Mouse (Mus musculus): ENCODE measurements around the gene Yif1b. TPM values are rescaled to one million over a fixed set of nuclear protein-coding genes. Genes with fewer than 3 reads are reported as not detected.
"Not testable (repeated sequence)": the region's sequence is repeated elsewhere in the genome, so short reads cannot be mapped to it uniquely, and the experiment has no call there.

The Yif1b gene
- polyA plus RNA-seq, 1 experiment from 2014 or later: 85.8 TPM

DNA sequence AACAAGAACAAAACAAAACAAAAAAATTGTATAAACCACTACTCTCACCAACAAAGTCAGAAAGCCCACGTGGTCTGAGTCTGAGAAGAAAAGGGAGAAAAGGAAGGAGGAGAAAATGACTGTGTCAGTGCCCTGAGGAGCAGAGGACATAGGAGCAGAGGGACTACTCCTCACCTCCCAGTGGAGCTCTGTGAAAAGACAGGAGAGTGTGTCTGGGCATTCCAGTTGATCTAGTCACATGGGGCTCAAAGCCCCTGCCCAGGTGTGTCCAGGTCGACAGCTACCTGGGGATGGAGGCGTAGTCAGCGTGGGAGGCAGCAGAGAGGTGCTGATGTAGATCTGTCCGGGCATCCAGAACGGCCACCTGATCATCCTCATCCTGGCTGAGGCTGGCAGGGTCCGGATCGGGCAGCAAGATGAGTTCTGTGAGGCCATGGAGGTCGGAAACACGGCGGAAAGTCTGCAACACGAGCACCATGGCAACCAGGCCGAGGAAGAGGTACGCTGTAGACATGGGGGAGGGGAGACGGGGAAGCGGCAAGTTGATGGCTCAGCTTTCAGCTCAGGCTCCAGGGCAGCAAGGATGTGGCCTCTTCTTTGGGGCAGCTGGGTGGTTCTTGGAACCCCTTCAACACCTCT lies 13.3 kb upstream of the Yif1b start:
- Histone ChIP-seq H3K4me2 (no peak overlapping the region), H3K9ac (no peak overlapping the region), H3K4me1 (no peaks in the 10 kb centered on the region; the same call in 1 of the 2 replicates), H3K9me3 (no peaks in the 10 kb centered on the region), H3K27ac (no peak overlapping the region), H3K4me3 (replicated peaks) (no peak overlapping the region), H3K36me3 (no peaks in the 10 kb centered on the region), H3K27me3 (replicated peaks) (no peaks in the 10 kb centered on the region)
- WGBS: 12% methylated on average over 16 of the region's 16 CpGs
- no peak for ATAC-seq (ENCODE audit: insufficient read depth, low FRiP score, low read depth)

DNA sequence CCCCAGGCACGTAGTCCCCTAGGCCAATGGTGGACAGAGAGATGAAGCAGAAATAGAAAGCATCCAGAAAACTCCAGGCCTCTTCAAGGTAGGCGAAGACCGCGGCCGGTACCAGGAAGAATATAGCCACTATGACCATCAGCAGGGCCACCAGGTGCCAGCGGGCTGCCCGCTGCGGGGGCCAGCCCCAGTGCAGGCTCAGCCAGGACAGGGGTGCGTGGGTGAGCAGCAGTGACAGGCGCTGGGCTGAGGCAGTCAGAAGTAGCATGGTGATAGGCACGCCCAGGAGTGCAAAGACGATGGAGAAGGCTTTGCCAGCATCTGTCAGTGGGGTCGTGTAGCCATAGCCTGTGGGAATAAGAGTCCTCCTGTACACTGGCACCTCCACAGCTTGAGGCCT lies 12.6 kb upstream of the Yif1b start:
- no peaks in the 10 kb centered on the region; the same call in 1 of the 2 replicates for H3K4me1 ChIP-seq
- WGBS: 76% methylated on average over 13 of the region's 13 CpGs
- H3K9ac ChIP-seq: no peak overlapping the region
- no peak overlapping the region for H3K4me2 ChIP-seq
- H3K27me3 ChIP-seq (replicated peaks): no peaks in the 10 kb centered on the region
- H3K36me3 ChIP-seq: no peaks in the 10 kb centered on the region
- no peaks in the 10 kb centered on the region for H3K9me3 ChIP-seq
- no peak overlapping the region for H3K4me3 ChIP-seq (replicated peaks)
- no peak for ATAC-seq (ENCODE audit: insufficient read depth, low FRiP score, low read depth)
- no peak overlapping the region for H3K27ac ChIP-seq

DNA sequence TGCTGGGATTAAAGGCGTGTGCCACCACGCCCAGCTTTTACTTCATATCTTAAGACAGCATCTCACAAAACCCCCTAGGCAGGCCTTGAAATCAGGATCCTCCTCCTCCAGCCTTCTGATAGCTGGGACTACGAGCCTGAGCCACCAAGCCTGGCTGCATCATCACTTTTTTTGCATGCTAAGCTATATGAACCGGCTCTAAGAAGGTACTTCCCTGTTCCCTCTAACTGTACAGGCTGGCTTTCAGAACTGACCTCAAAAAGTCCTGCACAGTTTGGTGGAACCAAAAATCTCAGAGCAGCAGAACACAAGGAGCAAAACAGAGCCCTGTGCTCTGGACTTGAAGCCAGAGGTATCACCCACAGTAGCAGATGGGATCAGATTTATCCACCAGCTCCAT lies 9.9 kb upstream of the Yif1b start:
- Histone ChIP-seq H3K4me2 (no peak overlapping the region), H3K9me3 (no peaks in the 10 kb centered on the region), H3K36me3 (no peaks in the 10 kb centered on the region), H3K4me3 (replicated peaks) (no peak overlapping the region), H3K4me1 (peaks cover 5% of the 10 kb centered on the region; the same call in 1 of the 2 replicates), H3K9ac (no peak overlapping the region), H3K27me3 (replicated peaks) (peaks cover 10% of the 10 kb centered on the region; the same call in 1 of the 2 replicates), H3K27ac (no peak overlapping the region)
- WGBS: 68% methylated on average over 4 of the region's 4 CpGs
- no peak for ATAC-seq (ENCODE audit: insufficient read depth, low FRiP score, low read depth)

DNA sequence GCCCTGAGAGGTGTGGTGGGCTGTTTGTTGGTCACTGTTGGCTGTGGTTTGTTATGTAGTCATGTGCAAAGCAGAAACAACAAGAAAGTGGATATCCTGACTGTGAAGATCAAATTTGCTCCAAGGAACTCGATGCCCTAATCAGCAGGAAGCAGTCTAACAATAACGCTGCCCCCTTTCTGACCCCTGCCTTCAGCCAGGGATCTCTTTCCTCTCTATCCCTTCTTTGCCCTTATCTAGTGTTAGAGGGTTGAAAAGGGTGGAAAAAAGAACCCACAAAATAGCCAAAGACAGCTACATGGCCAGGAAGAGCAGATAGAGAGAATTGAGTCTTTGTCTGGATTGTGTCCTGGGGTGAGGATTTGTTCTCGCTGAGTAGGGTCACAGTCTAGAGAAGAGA lies 7.6 kb upstream of the Yif1b start:
- H3K4me3 ChIP-seq (replicated peaks): no peak overlapping the region
- peaks cover 5% of the 10 kb centered on the region; the same call in 1 of the 2 replicates for H3K4me1 ChIP-seq
- no peak overlapping the region for H3K4me2 ChIP-seq
- no peaks in the 10 kb centered on the region for H3K9me3 ChIP-seq
- 45% methylated on average over 3 of the region's 3 CpGs for WGBS
- H3K27ac ChIP-seq: no peak overlapping the region
- peaks cover 10% of the 10 kb centered on the region; the same call in 1 of the 2 replicates for H3K27me3 ChIP-seq (replicated peaks)
- no peak for ATAC-seq (ENCODE audit: insufficient read depth, low FRiP score, low read depth)
- no peak overlapping the region for H3K9ac ChIP-seq
- no peaks in the 10 kb centered on the region for H3K36me3 ChIP-seq

DNA sequence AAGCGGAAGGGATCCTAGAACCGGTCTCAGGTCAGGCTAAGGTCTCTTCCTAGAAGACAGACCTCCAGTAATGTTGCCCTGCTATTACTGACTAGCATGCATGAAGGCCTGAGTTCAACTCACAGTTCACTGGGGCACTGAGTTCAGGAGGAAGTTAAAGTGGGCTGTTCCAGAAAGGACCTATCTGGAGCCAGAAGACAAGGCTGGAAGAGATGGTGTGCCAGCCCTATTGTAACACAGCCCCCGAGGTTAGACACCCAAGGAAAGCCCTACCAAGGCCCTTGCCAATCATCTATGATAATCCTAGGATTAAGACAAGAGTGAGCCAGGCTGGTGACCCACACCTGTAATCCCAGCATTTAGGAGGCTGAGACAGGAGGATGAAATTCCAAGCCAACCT lies 6.6 kb upstream of the Yif1b start:
- H3K4me3 ChIP-seq (replicated peaks): peak overlapping the region; percentile 66
- no peak for ATAC-seq (ENCODE audit: insufficient read depth, low FRiP score, low read depth)
- peak overlapping the region; percentile 99 for H3K4me2 ChIP-seq
- H3K4me1 ChIP-seq: peaks cover 5% of the 10 kb centered on the region; the same call in 1 of the 2 replicates
- no peaks in the 10 kb centered on the region for H3K9me3 ChIP-seq
- H3K27me3 ChIP-seq (replicated peaks): peaks cover 10% of the 10 kb centered on the region; the same call in 1 of the 2 replicates
- no peak overlapping the region for H3K27ac ChIP-seq
- 60% methylated on average over 3 of the region's 3 CpGs for WGBS
- H3K9ac ChIP-seq: 0 out of 2 replicates have a peak overlapping the region, but pooled peaks have one; percentile 63
- no peaks in the 10 kb centered on the region for H3K36me3 ChIP-seq

DNA sequence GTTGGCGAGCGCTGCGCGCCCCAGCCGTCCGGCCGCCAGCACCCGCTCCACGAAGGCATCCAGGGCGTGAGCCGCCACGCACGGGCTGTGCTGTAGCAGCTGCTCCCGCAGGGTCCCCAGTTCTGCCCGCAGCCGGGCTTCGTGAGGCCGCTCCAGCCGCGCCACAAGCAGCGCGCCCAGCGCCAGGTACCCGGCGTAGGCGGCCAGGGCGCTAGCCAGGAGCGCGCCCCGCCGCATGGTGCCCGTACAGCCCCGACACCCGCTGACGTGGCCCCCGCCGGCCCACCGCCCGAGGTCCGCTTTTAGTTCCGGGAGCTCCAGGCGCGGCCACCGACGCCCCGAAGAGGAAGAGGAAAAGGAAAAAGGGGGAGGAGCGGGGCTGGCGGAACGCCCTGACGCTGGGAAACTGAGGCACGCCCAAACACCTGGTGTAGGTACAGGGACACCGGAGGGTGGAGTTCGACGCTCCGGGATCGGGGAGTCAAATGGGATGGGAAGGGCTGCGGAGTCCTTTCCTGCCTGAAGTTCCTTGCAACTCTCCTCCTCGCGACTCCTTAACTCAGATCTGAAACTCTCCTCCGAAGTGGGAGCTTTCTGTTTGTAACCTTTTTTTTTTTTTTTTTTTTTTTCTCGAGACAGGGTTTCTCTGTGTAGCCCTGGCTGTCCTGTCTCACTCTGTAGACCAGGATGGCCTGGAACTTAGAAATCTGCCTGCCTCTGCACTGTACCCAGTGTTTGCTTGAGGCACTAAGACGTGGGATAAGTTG lies 5.7 kb upstream of the Yif1b start, which contains the start of gene Kcnk6:
Kcnk6 (minus strand) TSS at position 269 of the 767 bp plus-strand sequence.
- H3K9me3 ChIP-seq: no peaks in the 10 kb centered on the region
- H3K36me3 ChIP-seq: no peaks in the 10 kb centered on the region
- H3K4me2 ChIP-seq: peak within 1 kb of the TSS; percentile 99
- H3K27ac ChIP-seq: no peak within 1 kb of the TSS
- H3K4me3 ChIP-seq (replicated peaks): peak within 1 kb of the TSS; percentile 66
- H3K9ac ChIP-seq: peak within 1 kb of the TSS; percentile 63
- WGBS: under 1% methylated on average over 62 of the region's 62 CpGs
- no peak for ATAC-seq (ENCODE audit: insufficient read depth, low FRiP score, low read depth)
- H3K27me3 ChIP-seq (replicated peaks): peaks cover 10% of the 10 kb centered on the region; the same call in 1 of the 2 replicates
- H3K4me1 ChIP-seq: peaks cover 5% of the 10 kb centered on the region; the same call in 1 of the 2 replicates

DNA sequence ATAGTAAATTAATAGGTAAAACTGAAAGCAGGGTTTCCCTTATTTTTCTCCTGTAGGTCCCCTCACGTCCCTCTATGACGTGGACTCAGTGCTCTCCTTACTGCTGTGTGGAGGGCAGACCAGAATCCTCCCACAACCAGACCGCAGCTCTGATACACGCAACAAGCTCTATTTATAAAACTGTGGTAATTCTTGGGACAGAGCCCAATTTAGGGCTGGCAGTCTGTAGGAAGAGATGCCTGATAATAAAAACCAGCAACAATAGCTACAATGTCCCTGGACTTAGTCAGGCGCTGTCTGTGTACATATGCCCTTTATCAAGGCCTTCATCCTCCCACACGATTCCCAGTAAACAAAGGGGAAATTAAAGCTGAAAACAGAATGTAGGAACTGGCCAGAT lies 4.4 kb upstream of the Yif1b start:
- Histone ChIP-seq H3K4me3 (replicated peaks) (no peak overlapping the region), H3K9me3 (no peaks in the 10 kb centered on the region), H3K36me3 (no peaks in the 10 kb centered on the region), H3K9ac (no peak overlapping the region), H3K4me1 (peaks cover 8% of the 10 kb centered on the region), H3K4me2 (no peak overlapping the region), H3K27ac (no peak overlapping the region), H3K27me3 (replicated peaks) (peaks cover 10% of the 10 kb centered on the region; the same call in 1 of the 2 replicates)
- ATAC-seq (ENCODE audit: insufficient read depth, low FRiP score, low read depth): no peak
- WGBS: 43% methylated on average over 6 of the region's 6 CpGs

DNA sequence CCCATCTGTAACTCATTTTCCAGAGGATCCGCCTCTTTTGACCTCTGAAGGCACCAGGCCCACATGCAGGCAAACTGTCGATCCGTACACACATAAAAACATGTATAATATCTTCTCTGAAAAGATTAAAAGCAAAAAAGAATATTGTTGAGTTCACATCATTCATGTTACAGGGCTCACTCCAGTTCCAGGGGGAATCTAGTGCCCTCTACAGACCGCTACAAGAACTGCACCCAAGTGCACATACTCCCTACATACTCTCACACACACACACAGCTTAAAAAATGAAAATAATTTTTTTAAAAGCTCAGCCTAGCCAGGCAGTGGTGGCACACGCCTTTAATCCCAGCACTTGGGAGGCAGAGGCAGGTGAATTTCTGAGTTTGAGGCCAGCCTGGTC lies 3.5 kb upstream of the Yif1b start:
- no peaks in the 10 kb centered on the region for H3K36me3 ChIP-seq
- H3K27me3 ChIP-seq (replicated peaks): peaks cover 10% of the 10 kb centered on the region; the same call in 1 of the 2 replicates
- no peak overlapping the region for H3K4me2 ChIP-seq
- no peak overlapping the region for H3K9ac ChIP-seq
- 81% methylated on average over 5 of the region's 5 CpGs for WGBS
- no peak overlapping the region for H3K4me3 ChIP-seq (replicated peaks)
- no peak overlapping the region for H3K27ac ChIP-seq
- ATAC-seq (ENCODE audit: insufficient read depth, low FRiP score, low read depth): no peak
- no peaks in the 10 kb centered on the region for H3K9me3 ChIP-seq
- peaks cover 15% of the 10 kb centered on the region for H3K4me1 ChIP-seq

DNA sequence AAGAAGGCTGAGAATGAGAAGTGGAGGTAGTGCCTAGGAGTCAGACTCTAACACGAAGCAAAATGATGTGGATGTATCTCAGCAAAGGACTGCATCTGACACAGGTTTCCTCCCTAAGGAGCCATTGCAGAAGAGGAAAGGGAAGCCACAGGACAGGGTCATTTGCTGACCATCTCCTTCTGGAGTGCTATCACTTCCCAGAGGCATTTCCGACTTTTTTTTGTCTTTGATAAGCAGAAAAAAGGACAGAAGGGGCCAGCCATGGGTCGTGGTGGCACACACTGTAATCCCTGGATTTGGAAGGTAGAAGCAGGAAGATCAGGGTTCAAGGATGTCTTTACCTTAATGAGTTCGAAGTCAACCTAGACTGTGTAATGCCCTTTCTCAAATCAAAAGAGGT lies 1.5 kb upstream of the Yif1b start:
- no peak overlapping the region for H3K27ac ChIP-seq
- no peaks in the 10 kb centered on the region for H3K9me3 ChIP-seq
- H3K9ac ChIP-seq: no peak overlapping the region
- peaks cover 15% of the 10 kb centered on the region for H3K4me1 ChIP-seq
- no peak overlapping the region for H3K4me3 ChIP-seq (replicated peaks)
- no peak overlapping the region for H3K4me2 ChIP-seq
- 77% methylated on average over 4 of the region's 4 CpGs for WGBS
- H3K27me3 ChIP-seq (replicated peaks): peaks cover 7% of the 10 kb centered on the region; the same call in 1 of the 2 replicates
- H3K36me3 ChIP-seq: no peaks in the 10 kb centered on the region
- no peak for ATAC-seq (ENCODE audit: insufficient read depth, low FRiP score, low read depth)

DNA sequence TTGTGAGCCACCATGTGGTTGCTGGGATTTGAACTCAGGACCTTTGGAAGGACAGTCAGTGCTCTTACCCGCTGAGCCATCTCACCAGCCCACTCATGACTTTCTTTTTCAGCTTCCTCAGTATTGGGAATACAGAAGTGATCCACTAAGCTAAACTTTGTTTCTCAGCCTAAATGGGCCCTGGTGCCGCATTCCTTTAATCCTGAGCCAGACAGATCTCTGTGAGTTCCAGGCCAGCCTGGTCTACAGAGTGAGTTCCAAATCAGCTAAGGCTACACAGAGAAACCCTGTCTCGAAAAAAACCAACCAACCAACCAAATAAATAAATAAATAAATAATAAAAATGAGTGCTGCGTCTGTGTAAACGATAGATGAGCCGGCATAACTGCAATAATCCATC lies 533 bp upstream of the Yif1b start:
- WGBS: 27% methylated on average over 6 of the region's 6 CpGs
- Histone ChIP-seq H3K27ac (peak overlapping the region; percentile 96), H3K4me1 (peaks cover 10% of the 10 kb centered on the region), H3K9ac (peak overlapping the region; percentile 34; the same call in 1 of the 2 replicates), H3K4me3 (replicated peaks) (peak overlapping the region; percentile 73), H3K4me2 (peak overlapping the region; percentile 80)
- ATAC-seq (ENCODE audit: insufficient read depth, low FRiP score, low read depth); H3K27me3 ChIP-seq (replicated peaks); H3K36me3 ChIP-seq; H3K9me3 ChIP-seq: not testable (repeated sequence)

DNA sequence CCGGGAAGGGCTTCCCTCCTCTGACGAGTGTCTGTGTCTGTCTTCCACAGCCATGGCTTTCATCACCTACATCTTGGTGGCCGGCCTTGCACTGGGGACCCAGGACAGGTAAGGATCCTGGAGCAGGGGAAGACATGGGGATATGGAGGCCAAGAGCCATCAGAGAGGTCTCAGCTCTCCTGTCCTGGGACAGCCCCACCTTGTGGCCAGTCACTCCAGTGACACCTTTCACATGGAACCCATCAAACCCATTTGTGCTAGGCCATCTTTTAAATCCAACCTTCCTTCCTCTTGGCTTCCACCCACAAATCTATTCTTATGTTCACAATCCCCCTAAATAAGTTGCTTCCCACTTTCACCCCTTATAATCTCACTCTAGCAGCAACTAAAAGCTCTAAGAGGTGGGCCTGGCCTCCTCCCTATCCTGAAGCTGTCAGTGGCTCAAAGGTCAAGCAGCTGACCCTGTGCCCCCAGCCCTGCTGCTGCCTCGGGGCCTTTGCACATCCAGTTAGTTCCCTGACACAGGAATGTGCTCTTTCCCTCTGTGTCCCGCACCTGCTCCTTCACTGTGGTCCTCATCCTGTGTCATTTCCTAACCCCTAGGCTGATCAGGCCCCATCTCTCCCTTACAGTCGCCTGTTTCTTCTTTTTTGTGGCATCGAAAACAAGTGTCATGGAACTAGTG lies 6.7 kb downstream of the Yif1b start:
- H3K4me1 ChIP-seq: peaks cover 29% of the 10 kb centered on the region
- WGBS: 85% methylated on average over 7 of the region's 7 CpGs
- H3K36me3 ChIP-seq: peaks cover 13% of the 10 kb centered on the region; the same call in 1 of the 2 replicates
- H3K9ac ChIP-seq: no peak overlapping the region
- H3K27me3 ChIP-seq (replicated peaks): no peaks in the 10 kb centered on the region; the same call in 1 of the 2 replicates
- no peak overlapping the region for H3K27ac ChIP-seq
- no peak overlapping the region for H3K4me3 ChIP-seq (replicated peaks)
- no peak for ATAC-seq (ENCODE audit: insufficient read depth, low FRiP score, low read depth)
- H3K4me2 ChIP-seq: no peak overlapping the region
- H3K9me3 ChIP-seq: no peaks in the 10 kb centered on the region

Measured in stomach, embryonic 15.5 days (tissue).